Mouse (Mus musculus): Measurements from ENCODE around the gene Katna1. TPM values are rescaled to one million over a fixed set of nuclear protein-coding genes. Genes with fewer than 3 reads are reported as not detected.

Katna1 gene
- polyA plus RNA-seq (2012; ENCODE audit: low replicate concordance) = 0.32 and 0.92 TPM in 2 replicates

GRCm38 (mm10) chr10:7725751-7726500 lies at the start of gene Katna1:
Gene Katna1, plus strand, starts transcription at chr10:7726000.

DNA sequence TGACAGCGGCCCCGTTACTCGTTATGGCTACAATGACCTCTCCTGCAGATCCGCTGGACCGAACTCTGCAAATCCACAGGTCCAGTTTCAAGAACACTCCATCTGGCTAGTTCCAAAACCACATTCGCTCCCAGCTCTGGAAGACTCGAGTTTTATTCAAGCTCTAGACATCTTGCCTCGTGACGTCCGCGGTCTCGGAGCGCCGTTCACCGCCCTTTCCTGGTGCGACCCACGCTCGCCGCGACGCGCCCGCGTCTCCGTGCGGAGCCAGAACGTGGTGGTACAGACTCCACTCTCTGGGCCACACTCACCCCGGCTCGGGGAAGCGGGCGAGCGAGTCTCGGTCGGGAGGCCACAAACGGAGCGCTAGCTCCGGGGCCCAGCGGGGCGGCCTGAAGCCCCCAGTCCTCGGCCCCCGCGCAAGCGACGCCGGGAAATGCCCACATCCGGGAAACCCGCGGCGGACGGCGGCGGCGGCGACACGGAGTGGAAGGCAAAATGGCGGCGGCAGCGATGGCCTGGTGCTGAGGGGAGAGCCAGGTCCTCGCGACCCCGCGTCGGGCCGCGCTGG lies 45.0 kb upstream of the Katna1 start, which contains the start of the genes Pcmt1 and Lats1:
TSS of gene Pcmt1 (minus strand) at position 406 of the 571 bp plus-strand sequence.
TSS of gene Lats1 (plus strand) at position 484 of the 571 bp plus-strand sequence.

DNA sequence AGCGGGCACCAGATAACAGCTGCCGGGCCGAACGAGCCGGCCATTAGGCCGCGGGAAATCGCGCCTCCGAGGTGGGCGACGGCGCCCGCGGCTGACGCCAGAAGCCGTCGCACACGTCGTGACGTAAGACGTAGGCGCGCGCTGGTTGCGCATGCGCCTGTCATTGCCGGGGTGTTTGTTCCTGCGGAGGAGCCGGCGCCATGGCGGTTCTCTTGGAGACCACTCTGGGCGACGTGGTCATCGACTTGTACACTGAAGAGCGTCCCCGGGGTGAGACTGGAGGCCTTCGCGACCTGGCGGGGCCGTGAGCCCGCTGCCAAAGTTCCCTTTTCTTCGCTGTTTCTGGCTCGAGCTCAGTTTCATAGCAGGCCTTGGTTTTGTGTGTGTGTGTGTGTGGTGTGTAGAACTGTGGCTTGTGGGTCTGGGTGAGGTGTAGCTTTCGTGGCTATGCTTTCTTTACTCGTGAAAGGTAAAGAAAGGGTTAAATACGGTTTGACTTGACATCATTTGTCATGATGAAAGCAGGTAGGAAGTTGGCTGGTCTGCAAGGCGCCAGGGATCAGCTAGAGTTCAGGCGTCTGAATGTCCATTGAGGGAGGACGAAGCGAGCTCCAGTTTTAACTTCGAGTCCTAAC lies 67.1 kb downstream of the Katna1 start, which contains the start of the genes Ginm1 and Ppil4:
TSS of gene Ginm1 (minus strand) at position 74 of the 635 bp plus-strand sequence.
TSS of gene Ppil4 (plus strand) at position 141 of the 635 bp plus-strand sequence.

Other genes starting within 250 kb of the Katna1 start
- 2.4 and 2.9 TPM in 2 replicates for gene Lrp11, start 136.2 kb upstream of the Katna1 start, polyA plus RNA-seq (2012; ENCODE audit: low replicate concordance)
- 0.38 and 1.9 TPM in 2 replicates for gene Nup43, start 58.5 kb upstream of the Katna1 start, polyA plus RNA-seq (2012; ENCODE audit: low replicate concordance)
- 35.9 and 38.3 TPM in 2 replicates for gene Pcmt1, start 44.9 kb upstream of the Katna1 start, polyA plus RNA-seq (2012; ENCODE audit: low replicate concordance)
- gene Lats1, start 44.8 kb upstream of the Katna1 start, polyA plus RNA-seq (2012; ENCODE audit: low replicate concordance) = 5.7 and 7.6 TPM in 2 replicates
- 14.8 and 26.1 TPM in 2 replicates for gene Ginm1, start 66.8 kb downstream of the Katna1 start, polyA plus RNA-seq (2012; ENCODE audit: low replicate concordance)
- gene Ppil4, start 66.9 kb downstream of the Katna1 start, polyA plus RNA-seq (2012; ENCODE audit: low replicate concordance) = 0.34 and 5.1 TPM in 2 replicates
- gene Zc3h12d, start 106.5 kb downstream of the Katna1 start, polyA plus RNA-seq (2012; ENCODE audit: low replicate concordance) = 4.9 and 5.5 TPM in 2 replicates
- 10.2 and 12.4 TPM in 2 replicates for gene Tab2, start 230.2 kb downstream of the Katna1 start, polyA plus RNA-seq (2012; ENCODE audit: low replicate concordance)